In the genomic region with DNA sequence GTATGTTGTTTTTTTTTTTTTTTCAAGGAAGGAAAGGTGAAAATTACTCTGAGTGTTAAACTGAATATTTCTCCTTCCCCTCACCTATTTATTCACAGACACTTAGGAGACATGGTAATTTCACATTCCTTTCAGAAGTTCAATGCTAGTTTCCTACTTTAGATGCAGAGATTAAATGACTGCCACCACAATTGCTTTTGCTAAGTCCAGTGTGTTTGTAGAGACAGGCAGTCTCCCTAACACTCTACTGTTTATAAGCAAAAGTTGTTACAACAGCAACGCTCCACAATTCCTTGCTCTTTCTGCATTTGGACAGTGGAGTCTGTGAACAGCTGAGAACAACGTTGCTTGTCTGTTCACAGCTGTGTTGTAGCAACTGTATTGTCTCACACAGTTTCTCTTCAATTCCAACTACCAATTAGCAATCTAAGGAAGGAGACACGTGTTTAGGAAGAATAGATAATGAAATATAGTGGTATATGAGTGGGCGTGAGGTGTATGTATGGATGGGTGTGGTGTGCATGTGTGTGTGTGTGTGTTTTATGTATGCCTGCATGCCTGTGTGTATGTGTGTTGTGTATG, we compare ENCODE assay signal across 16 mouse cellular contexts.
DNase-seq lines count a peak whose midpoint lies in the region; ATAC-seq and TF ChIP-seq lines count a peak whose summit lies in the region.
"Had no signal": no experiment of that assay in that cellular context is flagged by ENCODE, and none has a peak within 500 bp of the region (broad histone marks: within the 10 kb centered on the region; RNA-seq: fewer than 3 reads in every experiment).

No protein-coding gene starts in this region.

- no peaks in the 10 kb centered on the region for H3K36me3 ChIP-seq in hindbrain, embryonic 15.5 days
- H3K36me3 ChIP-seq in hindbrain, postnatal 0 days (ENCODE audit: insufficient read depth, low read length) = no peaks in the 10 kb centered on the region
- H3K36me3 ChIP-seq in midbrain, embryonic 16.5 days (ENCODE audit: control insufficient read depth, insufficient read depth, low read length) = no peaks in the 10 kb centered on the region
- H3K36me3 ChIP-seq in midbrain, embryonic 11.5 days (ENCODE audit: control insufficient read depth, insufficient read depth, low read length) = no peaks in the 10 kb centered on the region
- no peaks in the 10 kb centered on the region for H3K36me3 ChIP-seq in forebrain, postnatal 0 days (ENCODE audit: insufficient read depth)
- H3K36me3 ChIP-seq: embryonic facial prominence, embryonic 15.5 days; heart, embryonic 12.5 days had no signal

- H3K9me3 ChIP-seq in hindbrain, embryonic 15.5 days = no peaks in the 10 kb centered on the region
- H3K9me3 ChIP-seq in hindbrain, postnatal 0 days (ENCODE audit: low read length) = no peaks in the 10 kb centered on the region
- no peaks in the 10 kb centered on the region for H3K9me3 ChIP-seq in midbrain, embryonic 16.5 days (replicated peaks; ENCODE audit: control insufficient read depth, low read length, poor library complexity, severe bottlenecking)
- no peaks in the 10 kb centered on the region for H3K9me3 ChIP-seq in midbrain, embryonic 11.5 days (ENCODE audit: control insufficient read depth, low read length)
- no peaks in the 10 kb centered on the region for H3K9me3 ChIP-seq in forebrain, postnatal 0 days (ENCODE audit: low read length)
- H3K9me3 ChIP-seq: embryonic facial prominence, embryonic 15.5 days; heart, embryonic 12.5 days had no signal

- WGBS in hindbrain, embryonic 15.5 days = 72% methylated on average over 4 of the region's 4 CpGs
- 62% methylated on average over 4 of the region's 4 CpGs for WGBS in hindbrain, postnatal 0 days
- WGBS in midbrain, embryonic 16.5 days = 63% methylated on average over 4 of the region's 4 CpGs
- WGBS in midbrain, embryonic 11.5 days = 81% methylated on average over 4 of the region's 4 CpGs
- 34% methylated on average over 4 of the region's 4 CpGs for WGBS in forebrain, postnatal 0 days

- no peaks in the 10 kb centered on the region for H3K27me3 ChIP-seq in hindbrain, embryonic 15.5 days
- H3K27me3 ChIP-seq in hindbrain, postnatal 0 days (ENCODE audit: insufficient read depth, low read length) = no peaks in the 10 kb centered on the region
- no peaks in the 10 kb centered on the region for H3K27me3 ChIP-seq in midbrain, embryonic 16.5 days (ENCODE audit: control insufficient read depth, insufficient read depth, low read depth, low read length)
- no peaks in the 10 kb centered on the region for H3K27me3 ChIP-seq in midbrain, embryonic 11.5 days (ENCODE audit: control insufficient read depth, insufficient read depth, low read length)
- no peaks in the 10 kb centered on the region for H3K27me3 ChIP-seq in forebrain, postnatal 0 days (ENCODE audit: insufficient read depth, low read length)
- H3K27me3 ChIP-seq: embryonic facial prominence, embryonic 15.5 days; heart, embryonic 12.5 days had no signal

- TF ChIP-seq CTCF in hindbrain, postnatal 0 days (IDR thresholded peaks at IDR 0.05; ENCODE audit: low read depth) = no peak
- no peak for TF ChIP-seq CTCF in forebrain, postnatal 0 days (IDR thresholded peaks at IDR 0.05; ENCODE audit: low read depth)

- ATAC-seq in hindbrain, embryonic 15.5 days (ENCODE audit: low FRiP score, low read depth) = no peak
- ATAC-seq in hindbrain, postnatal 0 days = no peak
- no peak for ATAC-seq in midbrain, embryonic 16.5 days
- no peak for ATAC-seq in midbrain, embryonic 11.5 days (ENCODE audit: low FRiP score)
- ATAC-seq in forebrain, postnatal 0 days = peak; percentile 74
- ATAC-seq: hindbrain, embryonic 16.5 days had no signal

- no peak overlapping the region for H3K9ac ChIP-seq in hindbrain, embryonic 15.5 days
- no peak overlapping the region for H3K9ac ChIP-seq in hindbrain, postnatal 0 days (replicated peaks; ENCODE audit: low read length)
- no peak overlapping the region for H3K9ac ChIP-seq in midbrain, embryonic 16.5 days (ENCODE audit: low read depth, low read length)
- no peak overlapping the region for H3K9ac ChIP-seq in midbrain, embryonic 11.5 days (ENCODE audit: low read length)
- H3K9ac ChIP-seq in forebrain, postnatal 0 days = no peak overlapping the region
- H3K9ac ChIP-seq: embryonic facial prominence, embryonic 15.5 days; heart, embryonic 12.5 days had no signal

- H3K4me1 ChIP-seq in hindbrain, embryonic 15.5 days (replicated peaks) = peaks cover 7% of the 10 kb centered on the region; the same call in 1 of the 2 replicates
- 0 out of 2 replicates have a peak, but pooled peaks cover 2% of the 10 kb centered on the region for H3K4me1 ChIP-seq in hindbrain, postnatal 0 days (ENCODE audit: insufficient read depth, low read length)
- peaks cover 5% of the 10 kb centered on the region; the same call in 1 of the 2 replicates for H3K4me1 ChIP-seq in midbrain, embryonic 16.5 days (ENCODE audit: control insufficient read depth, insufficient read depth, low read length)
- H3K4me1 ChIP-seq in midbrain, embryonic 11.5 days (ENCODE audit: control insufficient read depth, insufficient read depth, low read length) = no peaks in the 10 kb centered on the region
- H3K4me1 ChIP-seq in forebrain, postnatal 0 days (ENCODE audit: insufficient read depth) = peaks cover 18% of the 10 kb centered on the region
- H3K4me1 ChIP-seq: embryonic facial prominence, embryonic 15.5 days; heart, embryonic 12.5 days had no signal

- no peak overlapping the region for H3K4me2 ChIP-seq in hindbrain, embryonic 15.5 days
- no peak overlapping the region for H3K4me2 ChIP-seq in hindbrain, postnatal 0 days (ENCODE audit: low read depth, low read length)
- H3K4me2 ChIP-seq in midbrain, embryonic 16.5 days (ENCODE audit: low read length) = no peak overlapping the region
- H3K4me2 ChIP-seq in midbrain, embryonic 11.5 days = no peak overlapping the region
- H3K4me2 ChIP-seq in forebrain, postnatal 0 days (ENCODE audit: low read depth) = no peak overlapping the region
- H3K4me2 ChIP-seq: embryonic facial prominence, embryonic 15.5 days; heart, embryonic 12.5 days had no signal

- DNase-seq in hindbrain, postnatal 0 days (ENCODE audit: low spot score) = no peak
- DNase-seq in midbrain, embryonic 11.5 days (ENCODE audit: low spot score, missing footprints) = no peak
- DNase-seq in forebrain, postnatal 0 days = peak; percentile 52
- DNase-seq in heart, postnatal 4 days = no peak
- DNase-seq: adrenal gland, adult 2 months; cerebellum, adult 11 months; cerebellum, adult 8-10 months; embryo, embryonic 11 days; gastrocnemius, adult 2 months; gastrocnemius, postnatal 25 days had no signal

- peak overlapping the region; percentile 6; the same call in 1 of the 2 replicates for H3K27ac ChIP-seq in hindbrain, embryonic 15.5 days (replicated peaks)
- H3K27ac ChIP-seq in hindbrain, postnatal 0 days = no peak overlapping the region
- peak overlapping the region; percentile 44; the same call in 1 of the 2 replicates for H3K27ac ChIP-seq in midbrain, embryonic 16.5 days (ENCODE audit: low read length)
- H3K27ac ChIP-seq in midbrain, embryonic 11.5 days (ENCODE audit: low read depth, low read length) = no peak overlapping the region
- 0 out of 2 replicates have a peak overlapping the region, but pooled peaks have one; percentile 45 for H3K27ac ChIP-seq in forebrain, postnatal 0 days (ENCODE audit: low read depth, low read length)
- H3K27ac ChIP-seq: embryonic facial prominence, embryonic 15.5 days; gastrocnemius, adult 2 months had no signal

- H3K4me3 ChIP-seq in hindbrain, embryonic 15.5 days = no peak overlapping the region
- no peak overlapping the region for H3K4me3 ChIP-seq in hindbrain, postnatal 0 days (ENCODE audit: low read length)
- H3K4me3 ChIP-seq in midbrain, embryonic 16.5 days (ENCODE audit: low read depth, low read length) = no peak overlapping the region
- no peak overlapping the region for H3K4me3 ChIP-seq in midbrain, embryonic 11.5 days (ENCODE audit: low read depth, low read length)
- H3K4me3 ChIP-seq in forebrain, postnatal 0 days (ENCODE audit: low read depth, low read length) = no peak overlapping the region
- H3K4me3 ChIP-seq: embryonic facial prominence, embryonic 15.5 days; erythroblast, embryonic 14.5 days; gastrocnemius, adult 2 months; heart, embryonic 12.5 days had no signal

Comparison
In these comparisons a context has a peak if more than half of its experiments do, and no peak if none do; other contexts are left out.
1. H3K27ac ChIP-seq: peak in hindbrain, embryonic 15.5 days (single experiment), midbrain, embryonic 16.5 days (single experiment) and forebrain, postnatal 0 days (single experiment); none in hindbrain, postnatal 0 days (single experiment) and midbrain, embryonic 11.5 days (single experiment).